Mouse (Mus musculus): ENCODE measurements at regions not wholly inside any gene's neighbourhood (a gene's known extent, or its start where the extent isn't known, plus 50 kb on each side); places are given as distances from the start of the nearest gene placed in this dataset.

GRCm38 (mm10) chr8:25389947-25390346, 565.8 kb upstream of the Adam5 start:
- no peak for DNase-seq (ENCODE audit: low spot score)

GRCm38 (mm10) chr8:25389371-25389855, 565.2 kb upstream of the Adam5 start:
- DNase-seq (ENCODE audit: low spot score) = no peak

GRCm38 (mm10) chr8:25388811-25389210, 564.6 kb upstream of the Adam5 start:
- DNase-seq (ENCODE audit: low spot score) = no peak

- DNase-seq (ENCODE audit: low spot score) = no peak
These were observed 561.0 kb upstream of the Adam5 start for GRCm38 (mm10) chr8:25385186-25385585.

- no peak for DNase-seq (ENCODE audit: low spot score)
These were observed 560.4 kb upstream of the Adam5 start for GRCm38 (mm10) chr8:25384591-25384990.

- DNase-seq (ENCODE audit: low spot score) = no peak
These were observed 549.1 kb upstream of the Adam5 start for GRCm38 (mm10) chr8:25373276-25373675.

GRCm38 (mm10) chr8:25370947-25371346, 546.8 kb upstream of the Adam5 start:
- DNase-seq (ENCODE audit: low spot score) = no peak

GRCm38 (mm10) chr8:25369331-25369730, 545.2 kb upstream of the Adam5 start:
- DNase-seq (ENCODE audit: low spot score) = no peak

GRCm38 (mm10) chr8:25368561-25369091, 544.5 kb upstream of the Adam5 start:
- no peak for DNase-seq (ENCODE audit: low spot score)

GRCm38 (mm10) chr8:25367806-25368549, 543.8 kb upstream of the Adam5 start:
- DNase-seq (ENCODE audit: low spot score) = no peak

- no peak for DNase-seq (ENCODE audit: low spot score)
These were observed 542.0 kb upstream of the Adam5 start for GRCm38 (mm10) chr8:25366181-25366580.

- DNase-seq (ENCODE audit: low spot score) = no peak
These were observed 538.5 kb upstream of the Adam5 start for GRCm38 (mm10) chr8:25362656-25363055.

- no peak for DNase-seq (ENCODE audit: low spot score)
These were observed 538.0 kb upstream of the Adam5 start for GRCm38 (mm10) chr8:25362146-25362545.

- no peak for DNase-seq (ENCODE audit: low spot score)
These were observed 537.3 kb upstream of the Adam5 start for GRCm38 (mm10) chr8:25361420-25361819.

GRCm38 (mm10) chr8:25358539-25359165, 534.5 kb upstream of the Adam5 start:
- no peak for DNase-seq (ENCODE audit: low spot score)

GRCm38 (mm10) chr8:25353822-25354770, 529.9 kb upstream of the Adam5 start:
- no peak for DNase-seq (ENCODE audit: low spot score)

GRCm38 (mm10) chr8:25353405-25353804, 529.2 kb upstream of the Adam5 start:
- DNase-seq (ENCODE audit: low spot score) = no peak

GRCm38 (mm10) chr8:25348003-25348683, 524.0 kb upstream of the Adam5 start:
- DNase-seq (ENCODE audit: low spot score) = no peak

- DNase-seq (ENCODE audit: low spot score) = no peak
These were observed 519.0 kb upstream of the Adam5 start for GRCm38 (mm10) chr8:25343160-25343602.

- no peak for DNase-seq (ENCODE audit: low spot score)
These were observed 518.3 kb upstream of the Adam5 start for GRCm38 (mm10) chr8:25342501-25342900.

- no peak for DNase-seq (ENCODE audit: low spot score)
These were observed 517.1 kb upstream of the Adam5 start for GRCm38 (mm10) chr8:25341225-25341624.
